Mouse (Mus musculus) midbrain, embryonic 13.5 days (tissue): ENCODE measurements around the gene Oas1h. TPM values are rescaled to one million over a fixed set of nuclear protein-coding genes. Genes with fewer than 3 reads are reported as not detected.
"Not testable (repeated sequence)": the region's sequence is repeated elsewhere in the genome, so short reads cannot be mapped to it uniquely, and the experiment has no call there.

ENCODE experiments used
- ATAC-seq: fragments of 200-750 bp; cut with Nextera tagmentation; 2 replicates; pipeline ENCODE4 v1.8.0; 2017; ENCODE audit warnings: mild to moderate bottlenecking, moderate TSS enrichment, moderate library complexity
- H3K27ac ChIP-seq: fragments of 300-500 bp; sonication (generic); 2 replicates; pipeline ENCODE4 v1.5.1; 2015; ENCODE audit warnings: inconsistent platforms, mild to moderate bottlenecking, moderate library complexity
- H3K27me3 ChIP-seq: fragments of 300-500 bp; sonication (generic); 2 replicates; pipeline ENCODE4 v1.6.1; 2015; ENCODE audit warnings: mild to moderate bottlenecking, inconsistent platforms
- H3K36me3 ChIP-seq: fragments of 300-500 bp; sonication (generic); 2 replicates; pipeline ENCODE4 v1.6.1; 2015; ENCODE audit warnings: mild to moderate bottlenecking, inconsistent platforms
- H3K4me1 ChIP-seq: fragments of 300-500 bp; sonication (generic); replicated peaks from 2 replicates; pipeline ENCODE4 v1.6.1; 2015; ENCODE audit warnings: inconsistent platforms
- H3K4me2 ChIP-seq: fragments of 300-500 bp; sonication (generic); replicated peaks from 2 replicates; pipeline ENCODE4 v1.6.1; 2015; ENCODE audit warnings: moderate library complexity, mild to moderate bottlenecking, inconsistent platforms
- H3K4me3 ChIP-seq: fragments of 300-500 bp; sonication (generic); replicated peaks from 2 replicates; pipeline ENCODE4 v1.5.1; 2015; ENCODE audit warnings: mild to moderate bottlenecking, inconsistent platforms
- H3K9ac ChIP-seq: fragments of 300-500 bp; sonication (generic); replicated peaks from 2 replicates; pipeline ENCODE4 v1.6.1; 2015; ENCODE audit warnings: mild to moderate bottlenecking, inconsistent platforms
- H3K9me3 ChIP-seq: fragments of 300-500 bp; sonication (generic); 2 replicates; pipeline ENCODE4 v1.6.1; 2016; ENCODE audit warnings: mild to moderate bottlenecking, inconsistent platforms
- WGBS: fragments of 180-500 bp; shearing (Covaris S2); methylation state at CpG from one replicate; pipeline ENCODE4 v1.1.7; 2015; 5-methylcytosine and 5-hydroxymethylcytosine counted together
- microRNA-seq: library from miRNA; unstranded; fragments of <30 nt; microRNA quantifications from one replicate; pipeline ENCODE4, GENCODE M21; 2016
- polyA plus RNA-seq: library from polyadenylated mRNA; unstranded; fragments of >200 nt; fragmentation: Nextera tagmentation; extraction: Ambion mirVana; gene quantifications from 2 replicates; pipeline ENCODE4 v1.2.1, GENCODE M21; 2015

The Oas1h gene
- polyA plus RNA-seq, 1 experiment from 2014 or later: not detected

GRCm38 (mm10) chr5:120908196-120908920 lies 47.1 kb downstream of the Oas1h start:
- no peaks in the 10 kb centered on the region for H3K36me3 ChIP-seq
- WGBS: 51% methylated on average over 7 of the region's 7 CpGs
- no peaks in the 10 kb centered on the region for H3K27me3 ChIP-seq
- no peak overlapping the region for H3K27ac ChIP-seq
- H3K9me3 ChIP-seq: no peaks in the 10 kb centered on the region
- no peak overlapping the region for H3K4me3 ChIP-seq
- no peak overlapping the region for H3K4me2 ChIP-seq
- no peaks in the 10 kb centered on the region for H3K4me1 ChIP-seq
- no peak for ATAC-seq
- no peak overlapping the region for H3K9ac ChIP-seq

DNA sequence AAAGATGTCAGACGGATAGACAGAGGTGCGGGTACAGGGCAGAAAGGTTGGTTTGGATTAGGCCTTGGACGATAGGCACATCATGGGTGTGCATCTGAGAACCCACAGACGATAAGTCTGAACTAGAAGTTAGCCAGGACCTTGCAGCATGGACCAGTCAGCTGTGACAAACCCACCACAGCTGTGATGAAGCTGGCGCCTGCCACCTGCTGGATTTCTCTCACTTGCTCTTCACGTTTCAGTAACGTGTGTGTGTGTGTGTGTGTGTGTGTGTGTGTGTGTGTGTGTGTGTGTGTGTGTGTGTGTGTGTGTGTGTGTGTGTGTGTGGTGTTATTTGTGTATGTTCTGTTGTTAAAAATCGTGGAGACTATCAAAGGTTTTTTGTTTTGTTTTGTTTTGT lies 53.0 kb downstream of the Oas1h start, which contains the start of gene Oas1d:
TSS of gene Oas1d (plus strand) at position 333 of the 400 bp plus-strand sequence.
- H3K27ac ChIP-seq, H3K4me2 ChIP-seq, H3K9me3 ChIP-seq, H3K4me3 ChIP-seq, H3K4me1 ChIP-seq, H3K36me3 ChIP-seq, H3K27me3 ChIP-seq, H3K9ac ChIP-seq, ATAC-seq: not testable (repeated sequence)
- 53% methylated on average over 7 of the region's 8 CpGs for WGBS

DNA sequence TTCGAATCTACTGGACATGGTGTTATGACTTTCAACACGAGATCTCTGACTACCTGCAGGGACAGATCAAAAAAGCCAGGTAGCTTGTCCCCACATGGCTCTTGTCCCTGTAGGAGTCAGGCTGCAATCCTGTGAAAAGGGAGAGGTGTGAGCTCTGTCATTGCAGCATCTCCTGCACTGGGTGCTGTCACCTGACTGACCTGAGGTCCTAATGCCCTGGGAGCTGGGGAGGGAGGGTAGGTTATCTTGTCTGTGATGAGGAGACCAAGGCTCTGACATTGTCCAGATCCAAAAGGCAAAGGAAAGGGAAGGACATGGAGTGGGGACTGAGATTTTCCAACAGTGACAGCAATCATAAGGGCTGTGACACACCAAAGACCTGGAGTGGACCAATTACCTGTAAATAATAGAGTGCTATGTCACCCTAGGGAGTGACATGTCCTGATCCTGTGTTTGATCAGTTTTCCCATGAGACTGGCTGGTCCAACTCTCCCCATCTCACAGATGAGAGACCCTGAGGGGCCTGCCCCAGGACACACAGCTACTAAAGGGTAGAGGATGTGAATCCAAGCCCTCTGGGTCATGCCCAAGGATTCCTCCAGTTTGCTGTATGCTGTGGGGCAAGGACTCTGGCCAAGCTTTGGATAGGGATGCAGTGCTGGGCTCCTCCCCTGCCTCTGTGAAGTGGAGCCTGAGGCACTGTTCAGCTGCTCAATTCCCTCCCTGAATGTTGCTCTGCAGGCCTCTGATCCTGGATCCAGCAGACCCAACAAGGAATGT lies 58.1 kb downstream of the Oas1h start:
- WGBS: 76% methylated on average over 2 of the region's 2 CpGs
- H3K36me3 ChIP-seq, H3K9me3 ChIP-seq, H3K4me2 ChIP-seq, H3K27me3 ChIP-seq, H3K9ac ChIP-seq, H3K4me3 ChIP-seq, H3K4me1 ChIP-seq, H3K27ac ChIP-seq, ATAC-seq: not testable (repeated sequence)

- Histone ChIP-seq H3K27me3 (no peaks in the 10 kb centered on the region), H3K9me3 (no peaks in the 10 kb centered on the region), H3K9ac (no peak overlapping the region), H3K27ac (no peak overlapping the region), H3K4me2 (no peak overlapping the region), H3K4me3 (no peak overlapping the region), H3K36me3 (no peaks in the 10 kb centered on the region), H3K4me1 (no peaks in the 10 kb centered on the region)
- ATAC-seq: no peak
- WGBS: 83% methylated on average over 3 of the region's 3 CpGs
Observed at GRCm38 (mm10) chr5:120920296-120920695, 59.1 kb downstream of the Oas1h start.

Small RNAs within 50 kb of the gene (microRNA-seq; reads per million reads assigned to microRNA genes)
- not detected for gene Gm22907

Other genes with a start within 250 kb of the Oas1h start
- gene Rita1, start 248.8 kb upstream of the Oas1h start, polyA plus RNA-seq: 23.0 and 23.9 TPM in 2 replicates
- 43.9 and 44.3 TPM in 2 replicates for gene Ddx54, start 248.7 kb upstream of the Oas1h start, polyA plus RNA-seq
- gene Cfap73, start 227.2 kb upstream of the Oas1h start, polyA plus RNA-seq: not detected in 2 replicates
- gene Rasal1, start 212.6 kb upstream of the Oas1h start, polyA plus RNA-seq: 0.15 TPM in 1 of 2 replicates, not detected in the other
- gene Dtx1, start 149.5 kb upstream of the Oas1h start, polyA plus RNA-seq: 25.1 and 34.2 TPM in 2 replicates
- 0.07 and 0.17 TPM in 2 replicates for gene Oas2, start 111.6 kb upstream of the Oas1h start, polyA plus RNA-seq
- gene Oas3, start 83.8 kb upstream of the Oas1h start, polyA plus RNA-seq: 0.16 and 0.45 TPM in 2 replicates
- gene Oas1e, start 65.9 kb upstream of the Oas1h start, polyA plus RNA-seq: 0.19 and 0.27 TPM in 2 replicates
- 0.20 and 0.31 TPM in 2 replicates for gene Oas1c, start 48.9 kb upstream of the Oas1h start, polyA plus RNA-seq
- gene Oas1f, start 14.1 kb upstream of the Oas1h start, polyA plus RNA-seq: not detected in 2 replicates
- 0.27 and 0.35 TPM in 2 replicates for gene Oas1g, start 26.2 kb downstream of the Oas1h start, polyA plus RNA-seq
- gene Oas1a, start 46.1 kb downstream of the Oas1h start, polyA plus RNA-seq: 0.34 and 0.63 TPM in 2 replicates
- gene Oas1d, start 53.1 kb downstream of the Oas1h start, polyA plus RNA-seq: not detected in 2 replicates
- gene Rph3a, start 148.7 kb downstream of the Oas1h start, polyA plus RNA-seq: 8.4 and 9.1 TPM in 2 replicates